In genomic region chr6:88565033-88565432, GRCm38 (mm10) we compare ENCODE assay signal across 9 mouse cellular contexts. TPM values are rescaled to one million over a fixed set of nuclear protein-coding genes. Genes with fewer than 3 reads are reported as not detected.
DNase-seq lines count a peak whose midpoint lies in the region; ATAC-seq and TF ChIP-seq lines count a peak whose summit lies in the region.
"Had no signal": no experiment of that assay in that cellular context is flagged by ENCODE, and none has a peak within 500 bp of the region (broad histone marks: within the 10 kb centered on the region; RNA-seq: fewer than 3 reads in every experiment).

No protein-coding gene starts in this region.

- no peaks in the 10 kb centered on the region for H3K4me1 ChIP-seq in kidney, embryonic 16.5 days (ENCODE audit: insufficient read depth, low read length)
- H3K4me1 ChIP-seq in midbrain, postnatal 0 days (ENCODE audit: insufficient read depth, low read length): no peaks in the 10 kb centered on the region
- peaks cover 6% of the 10 kb centered on the region for H3K4me1 ChIP-seq in midbrain, embryonic 13.5 days (replicated peaks)

- no peaks in the 10 kb centered on the region for H3K36me3 ChIP-seq in kidney, embryonic 16.5 days (ENCODE audit: insufficient read depth, low read length)
- H3K36me3 ChIP-seq in midbrain, postnatal 0 days (ENCODE audit: insufficient read depth, low read length): no peaks in the 10 kb centered on the region
- H3K36me3 ChIP-seq in midbrain, embryonic 13.5 days: no peaks in the 10 kb centered on the region

- 38% methylated on average over 6 of the region's 6 CpGs for WGBS in kidney, embryonic 16.5 days
- WGBS in midbrain, postnatal 0 days: 23% methylated on average over 6 of the region's 6 CpGs
- WGBS in midbrain, embryonic 13.5 days: 39% methylated on average over 6 of the region's 6 CpGs

- TF ChIP-seq CTCF in midbrain, postnatal 0 days (IDR thresholded peaks at IDR 0.05): peak; percentile 68

- H3K9me3 ChIP-seq in kidney, embryonic 16.5 days (ENCODE audit: low read length): no peaks in the 10 kb centered on the region
- H3K9me3 ChIP-seq in midbrain, postnatal 0 days (ENCODE audit: low read length): no peaks in the 10 kb centered on the region
- H3K9me3 ChIP-seq in midbrain, embryonic 13.5 days: no peaks in the 10 kb centered on the region

- ATAC-seq in kidney, embryonic 16.5 days (ENCODE audit: low FRiP score, low TSS enrichment): no peak
- ATAC-seq in midbrain, postnatal 0 days (ENCODE audit: low FRiP score): no peak
- ATAC-seq in midbrain, embryonic 13.5 days: no peak
- ATAC-seq in CD4-positive, CD25-positive, alpha-beta regulatory T cell, adult 4 months: no peak

- H3K27me3 ChIP-seq in kidney, embryonic 16.5 days (ENCODE audit: insufficient read depth, low read length): peaks cover 23% of the 10 kb centered on the region
- H3K27me3 ChIP-seq in midbrain, postnatal 0 days (ENCODE audit: insufficient read depth, low read length): peaks cover 17% of the 10 kb centered on the region
- peaks cover 35% of the 10 kb centered on the region for H3K27me3 ChIP-seq in midbrain, embryonic 13.5 days

- no peak overlapping the region for H3K9ac ChIP-seq in kidney, embryonic 16.5 days (replicated peaks; ENCODE audit: low read length)
- no peak overlapping the region for H3K9ac ChIP-seq in midbrain, postnatal 0 days (replicated peaks; ENCODE audit: low read length, poor library complexity, severe bottlenecking)
- no peak overlapping the region for H3K9ac ChIP-seq in midbrain, embryonic 13.5 days (replicated peaks)

- no peak overlapping the region for H3K27ac ChIP-seq in kidney, embryonic 16.5 days (ENCODE audit: low read length)
- H3K27ac ChIP-seq in midbrain, postnatal 0 days (ENCODE audit: low read depth, low read length): no peak overlapping the region
- no peak overlapping the region for H3K27ac ChIP-seq in midbrain, embryonic 13.5 days

- peak; percentile 19 for DNase-seq in kidney, adult 18-20 months
- DNase-seq in midbrain, postnatal 0 days (ENCODE audit: low spot score): peak; percentile 54
- DNase-seq in cerebellum, adult 9-10 months: peak; percentile 71
- no peak for DNase-seq in gastrocnemius, postnatal 10 days
- DNase-seq: spleen, adult 18-20 months had no signal

- H3K4me2 ChIP-seq in kidney, embryonic 16.5 days (replicated peaks; ENCODE audit: low read depth, low read length): no peak overlapping the region
- H3K4me2 ChIP-seq in midbrain, postnatal 0 days (ENCODE audit: low read depth, low read length, poor library complexity, severe bottlenecking): no peak overlapping the region
- no peak overlapping the region for H3K4me2 ChIP-seq in midbrain, embryonic 13.5 days (replicated peaks)

- H3K4me3 ChIP-seq in kidney, embryonic 16.5 days (ENCODE audit: low read length): no peak overlapping the region
- H3K4me3 ChIP-seq in midbrain, postnatal 0 days (ENCODE audit: low read depth, low read length): no peak overlapping the region
- no peak overlapping the region for H3K4me3 ChIP-seq in midbrain, embryonic 13.5 days (replicated peaks)
- H3K4me3 ChIP-seq: myocyte had no signal

RNA-seq across cellular contexts. Expression of gene Sec61a1, which starts 46.3 kb away (rescaled TPM):
- polyA plus RNA-seq in kidney, embryonic 16.5 days (2015; fragmentation: Nextera tagmentation; extraction: Ambion mirVana): 274 and 277 TPM in 2 replicates
- total RNA-seq in midbrain, postnatal 0 days (2014; rRNA removed): 192 and 199 TPM in 2 replicates
- 131 TPM in 2 replicates for polyA plus RNA-seq in midbrain, postnatal 0 days (2015; fragmentation: Nextera tagmentation; extraction: Ambion mirVana)
- polyA plus RNA-seq in midbrain, embryonic 13.5 days (2015; fragmentation: Nextera tagmentation; extraction: Ambion mirVana): 172 and 176 TPM in 2 replicates
- 100 to 1,000 TPM; 183 to 268 TPM for polyA plus RNA-seq in CD4-positive, CD25-positive, alpha-beta regulatory T cell, adult 4 months (2017; shearing (Covaris generic))
- 10 to 100 TPM; 57.6 to 78.0 TPM for total RNA-seq in gastrocnemius, postnatal 10 days (2021)
